Mouse (Mus musculus) lung, postnatal 36 days (tissue): ENCODE results near the gene Cnot3.

Source experiments
- DNase-seq: peaks from one replicate; pipeline ENCODE4 v3.0.0; 2022; ENCODE audit warnings: mixed read lengths

Gene Cnot3

GRCm38 (mm10) chr7:3644672-3645487 is at the start of gene Cnot3:
Gene Cnot3 (plus strand): TSS chr7:3645268.
- DNase-seq = peak; percentile 99

GRCm38 (mm10) chr7:3597755-3598154 is 47.3 kb upstream of the Cnot3 start:
- peak; percentile 18 for DNase-seq

DNA sequence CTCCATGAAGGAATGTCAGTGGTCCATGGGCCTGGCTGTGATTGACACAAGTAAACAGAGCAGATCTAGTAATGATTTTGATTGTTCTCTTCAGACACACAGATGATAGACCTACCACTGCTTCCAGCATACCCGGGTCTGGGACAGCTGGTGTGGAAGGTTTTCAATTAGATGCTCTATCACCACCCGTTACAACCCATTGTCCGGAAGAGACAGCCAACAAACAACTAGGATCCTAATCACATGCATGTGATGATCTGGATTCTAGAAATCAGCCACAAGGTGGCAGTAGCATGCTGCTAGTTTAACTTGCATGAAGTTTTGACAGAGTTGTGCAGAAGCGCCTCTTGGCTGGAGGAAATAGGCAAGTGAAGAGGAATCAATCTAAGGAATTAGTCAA is 43.9 kb upstream of the Cnot3 start:
- DNase-seq = peak; percentile 88

GRCm38 (mm10) chr7:3606798-3607197 is 38.3 kb upstream of the Cnot3 start:
- DNase-seq = peak; percentile 55

DNA sequence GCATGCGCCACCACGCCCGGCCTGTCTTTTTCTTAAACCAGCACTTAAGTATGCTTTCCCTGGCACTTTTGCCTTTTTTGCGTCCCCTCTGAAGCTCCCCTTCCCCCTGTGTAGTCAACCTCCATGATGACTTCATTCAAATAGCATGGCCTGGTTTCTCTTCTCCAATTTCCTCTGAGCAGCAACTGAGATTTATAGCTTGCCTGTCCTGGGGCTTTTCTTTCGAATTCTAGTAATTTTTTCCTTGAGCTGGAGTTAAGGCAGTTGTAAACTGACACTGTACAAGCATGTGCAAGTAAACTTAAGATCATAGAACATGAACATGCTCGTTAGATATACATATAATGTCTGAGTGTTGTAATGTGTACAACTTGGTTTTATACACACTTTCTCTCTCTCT is 37.7 kb upstream of the Cnot3 start:
- no peak for DNase-seq

DNA sequence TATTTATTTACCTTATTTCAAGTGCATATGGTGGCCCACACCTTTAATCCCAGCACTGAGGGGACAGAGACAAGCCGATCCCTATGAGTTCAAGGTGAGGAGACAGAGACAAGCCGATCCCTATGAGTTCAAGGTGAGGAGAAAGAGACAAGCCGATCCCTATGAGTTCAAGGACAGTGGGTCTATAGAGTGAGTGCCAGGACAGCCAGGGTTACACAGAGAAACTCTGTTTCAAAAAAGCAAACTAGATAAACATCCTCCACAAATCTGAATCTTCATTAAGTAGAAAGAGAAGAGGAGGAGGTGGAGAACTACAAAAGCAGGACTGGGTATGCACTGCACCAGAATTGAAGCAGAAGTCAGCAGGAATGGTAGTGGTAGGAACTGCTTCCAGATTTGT is 36.4 kb upstream of the Cnot3 start:
- DNase-seq = no peak

DNA sequence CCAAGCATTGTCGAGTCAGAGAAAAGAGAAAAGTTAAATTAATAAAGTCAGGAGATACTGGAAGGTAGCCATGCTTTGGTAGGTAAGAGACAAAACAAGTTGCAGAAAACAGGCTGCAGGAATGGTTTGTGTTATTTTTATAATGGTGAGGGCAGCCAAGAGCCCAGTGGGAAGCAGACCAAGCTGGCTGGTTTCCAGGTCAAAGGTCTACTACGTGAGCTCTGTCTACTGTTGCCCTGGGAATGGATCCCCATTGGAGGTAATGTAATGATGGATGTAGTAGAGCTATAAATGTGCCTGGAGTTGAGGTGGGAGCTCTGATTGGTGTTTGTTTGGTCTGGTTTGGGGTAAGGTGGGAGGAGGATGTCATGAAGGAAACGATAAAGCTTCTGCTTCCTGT is 36.0 kb upstream of the Cnot3 start:
- DNase-seq = peak; percentile 28

GRCm38 (mm10) chr7:3610437-3610836 is 34.6 kb upstream of the Cnot3 start:
- no peak for DNase-seq

GRCm38 (mm10) chr7:3611006-3611405 is 34.1 kb upstream of the Cnot3 start:
- no peak for DNase-seq

- no peak for DNase-seq
Observed at GRCm38 (mm10) chr7:3614021-3614420, 31.0 kb upstream of the Cnot3 start.

- no peak for DNase-seq
Observed at GRCm38 (mm10) chr7:3616057-3616388, 29.0 kb upstream of the Cnot3 start, which contains the start of gene Oscar. Gene Oscar (minus strand): TSS chr7:3616157.

GRCm38 (mm10) chr7:3616389-3617241 is 28.5 kb upstream of the Cnot3 start:
- DNase-seq = no peak

GRCm38 (mm10) chr7:3617242-3617995 is 27.6 kb upstream of the Cnot3 start, which contains the start of gene Ndufa3:
Gene Ndufa3 (plus strand): TSS chr7:3617373.
- peak; percentile 93 for DNase-seq

GRCm38 (mm10) chr7:3629030-3629429 is 16.0 kb upstream of the Cnot3 start:
- DNase-seq = no peak

- DNase-seq = peak; percentile 97
Observed at GRCm38 (mm10) chr7:3629543-3630477, 15.3 kb upstream of the Cnot3 start, which contains the start of the genes Tfpt and Prpf31. Gene Tfpt (minus strand): TSS chr7:3629929. Gene Prpf31 (plus strand): TSS chr7:3629985.

- DNase-seq = no peak
Observed at GRCm38 (mm10) chr7:3630478-3630815, 14.6 kb upstream of the Cnot3 start.

- no peak for DNase-seq
Observed at GRCm38 (mm10) chr7:3643412-3643811, 1.7 kb upstream of the Cnot3 start.

DNA sequence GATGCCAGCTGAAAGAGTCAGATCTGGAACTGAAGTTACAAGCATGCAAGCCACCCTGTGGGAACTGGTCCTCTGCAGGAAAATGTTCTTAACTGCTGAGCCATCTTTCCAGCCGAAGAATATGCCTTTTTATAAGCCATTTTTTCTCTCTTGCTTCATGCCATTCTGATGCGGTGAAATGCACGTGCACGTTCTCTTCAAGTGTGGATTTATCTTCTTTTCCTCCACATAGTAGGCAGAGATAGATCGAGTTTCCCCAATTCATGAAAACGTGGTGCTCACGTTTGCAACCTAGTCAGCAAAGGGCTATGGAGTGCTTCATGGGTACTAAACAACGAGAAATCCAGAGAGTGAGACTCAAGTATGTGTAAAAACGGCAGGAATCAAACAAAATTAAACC is 1.2 kb upstream of the Cnot3 start:
- DNase-seq = no peak

GRCm38 (mm10) chr7:3644348-3644671 is 758 bp upstream of the Cnot3 start:
- no peak for DNase-seq

DNA sequence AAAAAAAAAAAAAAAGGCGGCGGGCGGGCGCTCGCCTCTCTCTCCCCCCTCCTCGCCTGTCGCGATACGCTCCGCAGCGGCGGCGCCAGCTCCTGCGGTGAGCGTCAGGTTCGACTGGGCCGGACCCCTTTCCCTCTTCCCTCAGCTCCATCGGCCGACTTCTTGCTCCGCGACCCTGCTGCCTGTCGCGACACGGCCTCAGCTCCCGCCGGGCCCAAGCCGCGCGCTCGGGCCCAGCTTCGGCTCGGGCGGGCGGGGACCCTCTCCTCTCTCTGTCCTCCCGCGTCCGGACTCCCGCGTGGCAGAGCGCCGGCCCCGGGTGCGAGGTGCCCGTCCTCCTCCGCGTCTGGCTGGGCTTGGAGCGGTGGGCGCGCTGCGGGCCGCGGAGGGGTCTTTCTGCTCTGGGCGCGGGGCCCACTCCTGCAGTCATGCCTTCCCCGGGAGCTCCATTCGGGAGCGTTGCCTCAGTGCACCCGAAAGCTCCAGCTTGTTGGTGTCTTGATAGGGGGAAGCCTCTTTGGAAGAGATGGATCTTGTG is 489 bp downstream of the Cnot3 start:
- no peak for DNase-seq

GRCm38 (mm10) chr7:3646188-3646587 is 1.1 kb downstream of the Cnot3 start:
- no peak for DNase-seq

- no peak for DNase-seq
Observed at GRCm38 (mm10) chr7:3646641-3647040, 1.6 kb downstream of the Cnot3 start.
